Comparison of ENCODE assay signal across 33 mouse cellular contexts in the genomic region with DNA sequence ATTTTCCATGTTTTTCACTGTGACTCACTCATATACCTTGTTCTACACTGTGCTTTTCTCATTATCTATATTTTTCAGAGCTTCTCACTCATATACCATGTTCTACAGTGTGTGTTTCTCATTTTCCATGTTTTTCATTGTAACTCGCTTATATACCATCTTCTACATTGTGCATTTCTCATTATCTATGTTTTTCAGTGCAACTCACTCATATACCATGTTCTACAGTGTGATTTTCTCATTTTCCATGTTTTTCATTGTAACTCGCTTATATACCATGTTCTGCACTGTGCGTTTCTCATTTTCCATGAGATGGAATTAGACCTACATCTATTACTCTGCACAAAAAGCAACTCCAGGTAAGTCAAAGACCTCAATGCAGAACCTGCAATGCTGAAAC. TPM values are rescaled to one million over a fixed set of nuclear protein-coding genes. Genes with fewer than 3 reads are reported as not detected.
DNase-seq lines count a peak whose midpoint lies in the region; ATAC-seq lines count a peak whose summit lies in the region.
"Had no signal": no experiment of that assay in that cellular context is flagged by ENCODE, and none has a peak within 500 bp of the region (broad histone marks: within the 10 kb centered on the region; RNA-seq: fewer than 3 reads in every experiment).

No protein-coding gene starts in this region.

- no peaks in the 10 kb centered on the region for H3K4me1 ChIP-seq in hindbrain, embryonic 11.5 days (replicated peaks; ENCODE audit: control insufficient read depth, insufficient read depth, low read length)
- H3K4me1 ChIP-seq in hindbrain, embryonic 12.5 days = no peaks in the 10 kb centered on the region
- H3K4me1 ChIP-seq in midbrain, embryonic 13.5 days (replicated peaks) = no peaks in the 10 kb centered on the region
- H3K4me1 ChIP-seq: hindbrain, embryonic 10.5 days; liver, embryonic 12.5 days; lung, embryonic 15.5 days; midbrain, embryonic 10.5 days; neural tube, embryonic 12.5 days had no signal

- WGBS in hindbrain, embryonic 11.5 days = 58% methylated on average over 3 of the region's 3 CpGs
- WGBS in hindbrain, embryonic 12.5 days = 53% methylated on average over 3 of the region's 3 CpGs
- 49% methylated on average over 3 of the region's 3 CpGs for WGBS in midbrain, embryonic 13.5 days

- H3K9ac ChIP-seq in hindbrain, embryonic 11.5 days (ENCODE audit: low read depth, low read length) = no peak overlapping the region
- no peak overlapping the region for H3K9ac ChIP-seq in hindbrain, embryonic 12.5 days
- H3K9ac ChIP-seq in midbrain, embryonic 13.5 days (replicated peaks) = no peak overlapping the region
- H3K9ac ChIP-seq: liver, embryonic 12.5 days; lung, embryonic 15.5 days; neural tube, embryonic 12.5 days had no signal

- H3K4me3 ChIP-seq in hindbrain, embryonic 11.5 days (ENCODE audit: low read depth, low read length) = no peak overlapping the region
- H3K4me3 ChIP-seq in hindbrain, embryonic 12.5 days = no peak overlapping the region
- H3K4me3 ChIP-seq in midbrain, embryonic 13.5 days (replicated peaks) = no peak overlapping the region
- H3K4me3 ChIP-seq: hindbrain, embryonic 10.5 days; liver, embryonic 12.5 days; lung, embryonic 15.5 days; midbrain, embryonic 10.5 days; neural tube, embryonic 12.5 days had no signal

- DNase-seq in hindbrain, embryonic 11.5 days (ENCODE audit: low spot score) = peak; percentile 56
- peak; percentile 28 for DNase-seq in ES-CJ7 (ENCODE audit: low read depth, low spot score)
- DNase-seq in adipocyte (ENCODE audit: low spot score) = peak; percentile 39
- DNase-seq in retina, postnatal 7 days (ENCODE audit: low read depth, low spot score) = peak; percentile 27
- no peak for DNase-seq in adrenal gland, adult (ENCODE audit: inconsistent age in 2 of 2, low spot score in 1 of 2)
- DNase-seq: adrenal gland, postnatal 14 days; B cell, adult 2 months; cerebellum, adult 18-20 months; gastrocnemius, postnatal 25 days; kidney, adult 8-10 months; kidney, postnatal 25 days; layer of hippocampus, adult 9-11 months; right cerebral cortex, postnatal 14 days; thymus, adult 2 months had no signal

- no peak overlapping the region for H3K27ac ChIP-seq in hindbrain, embryonic 11.5 days (ENCODE audit: low read depth, low read length)
- H3K27ac ChIP-seq in hindbrain, embryonic 12.5 days = no peak overlapping the region
- no peak overlapping the region for H3K27ac ChIP-seq in midbrain, embryonic 13.5 days
- H3K27ac ChIP-seq: hindbrain, embryonic 10.5 days; liver, embryonic 12.5 days; lung, embryonic 15.5 days; macrophage; midbrain, embryonic 10.5 days; neural tube, embryonic 12.5 days had no signal

- ATAC-seq in hindbrain, embryonic 11.5 days (ENCODE audit: low FRiP score) = no peak
- no peak for ATAC-seq in hindbrain, embryonic 12.5 days (ENCODE audit: low FRiP score)
- ATAC-seq in midbrain, embryonic 13.5 days = no peak
- ATAC-seq in erythroid progenitor cell, adult 5-6 weeks (replicated peaks; ENCODE audit: low FRiP score, poor library complexity, severe bottlenecking) = no peak
- ATAC-seq: forebrain, embryonic 14.5 days; liver, embryonic 12.5 days had no signal

- H3K27me3 ChIP-seq in hindbrain, embryonic 11.5 days (ENCODE audit: control insufficient read depth, insufficient read depth, low read length) = no peaks in the 10 kb centered on the region
- H3K27me3 ChIP-seq in hindbrain, embryonic 12.5 days = no peaks in the 10 kb centered on the region
- no peaks in the 10 kb centered on the region for H3K27me3 ChIP-seq in midbrain, embryonic 13.5 days
- H3K27me3 ChIP-seq: liver, embryonic 12.5 days; lung, embryonic 15.5 days; neural tube, embryonic 12.5 days had no signal

- H3K4me2 ChIP-seq in hindbrain, embryonic 11.5 days (replicated peaks; ENCODE audit: low read depth, low read length) = no peak overlapping the region
- H3K4me2 ChIP-seq in hindbrain, embryonic 12.5 days (replicated peaks) = no peak overlapping the region
- no peak overlapping the region for H3K4me2 ChIP-seq in midbrain, embryonic 13.5 days (replicated peaks)
- H3K4me2 ChIP-seq: liver, embryonic 12.5 days; lung, embryonic 15.5 days; neural tube, embryonic 12.5 days had no signal

- H3K36me3 ChIP-seq in hindbrain, embryonic 11.5 days (ENCODE audit: control insufficient read depth, insufficient read depth, low read length) = no peaks in the 10 kb centered on the region
- H3K36me3 ChIP-seq in hindbrain, embryonic 12.5 days = no peaks in the 10 kb centered on the region
- no peaks in the 10 kb centered on the region for H3K36me3 ChIP-seq in midbrain, embryonic 13.5 days
- H3K36me3 ChIP-seq: G1E; hindbrain, embryonic 10.5 days; liver, embryonic 12.5 days; lung, embryonic 15.5 days; midbrain, embryonic 10.5 days; neural tube, embryonic 12.5 days had no signal

- no peaks in the 10 kb centered on the region for H3K9me3 ChIP-seq in hindbrain, embryonic 11.5 days (ENCODE audit: control insufficient read depth, low read length)
- no peaks in the 10 kb centered on the region for H3K9me3 ChIP-seq in hindbrain, embryonic 12.5 days (replicated peaks)
- H3K9me3 ChIP-seq in midbrain, embryonic 13.5 days = no peaks in the 10 kb centered on the region
- H3K9me3 ChIP-seq: G1E; hindbrain, embryonic 10.5 days; liver, embryonic 12.5 days; lung, embryonic 15.5 days; midbrain, embryonic 10.5 days; neural tube, embryonic 12.5 days had no signal

RNA-seq across cellular contexts. Expression of a gene that starts 4.1 kb away (rescaled TPM):
- polyA plus RNA-seq in hindbrain, embryonic 11.5 days (2014; fragmentation: Nextera tagmentation; extraction: Ambion mirVana) = 0.05 TPM in 1 of 2 replicates, not detected in the other
- not detected in 2 replicates for polyA plus RNA-seq in hindbrain, embryonic 12.5 days (2016; fragmentation: Nextera tagmentation; extraction: Ambion mirVana)
- not detected in 2 replicates for polyA plus RNA-seq in midbrain, embryonic 13.5 days (2015; fragmentation: Nextera tagmentation; extraction: Ambion mirVana)
- not detected in 2 replicates for total RNA-seq in erythroid progenitor cell, adult 5-6 weeks (2015; ENCODE audit: low replicate concordance)
- total RNA-seq in erythroid progenitor cell, adult 5-6 weeks (2017; ENCODE audit: low replicate concordance) = 0.13 TPM in 1 of 2 replicates, not detected in the other
- total RNA-seq: adrenal gland, postnatal 14 days; gastrocnemius, postnatal 25 days; left cerebral cortex, adult 8-10 months had no signal
- polyA plus RNA-seq: cortical plate, adult 2 months; embryonic facial prominence, embryonic 11.5 days; forebrain, embryonic 14.5 days; G1E; heart, postnatal 0 days; hindbrain, embryonic 10.5 days; intestine, embryonic 14.5 days; limb, embryonic 11.5 days; liver, embryonic 12.5 days; lung, embryonic 15.5 days; macrophage; midbrain, embryonic 10.5 days; neural tube, embryonic 12.5 days; spleen, adult 2 months; stomach, embryonic 16.5 days; thymus, adult 2 months had no signal

RNA-seq across cellular contexts. Expression of a gene that starts 14.8 kb away (rescaled TPM):
- polyA plus RNA-seq in hindbrain, embryonic 11.5 days (2014; fragmentation: Nextera tagmentation; extraction: Ambion mirVana) = 1,424 and 1,478 TPM in 2 replicates
- polyA plus RNA-seq in hindbrain, embryonic 12.5 days (2016; fragmentation: Nextera tagmentation; extraction: Ambion mirVana) = 1,194 and 1,379 TPM in 2 replicates
- 1,218 and 1,294 TPM in 2 replicates for polyA plus RNA-seq in midbrain, embryonic 13.5 days (2015; fragmentation: Nextera tagmentation; extraction: Ambion mirVana)
- 395 and 505 TPM in 2 replicates for total RNA-seq in erythroid progenitor cell, adult 5-6 weeks (2015; ENCODE audit: low replicate concordance)
- total RNA-seq in erythroid progenitor cell, adult 5-6 weeks (2017; ENCODE audit: low replicate concordance) = 97.7 and 148 TPM in 2 replicates

Comparison
In these comparisons a context has a peak if more than half of its experiments do, and no peak if none do; other contexts are left out.
1. DNase-seq: peak in hindbrain, embryonic 11.5 days (single experiment), ES-CJ7 (single experiment), adipocyte (single experiment) and retina, postnatal 7 days (single experiment); none in adrenal gland, adult (0 of 2).